Mouse (Mus musculus) activated CD4-positive, CD25-positive, alpha-beta regulatory T cell, adult 4 months (primary cell): ENCODE measurements at regions not wholly inside any gene's neighbourhood (a gene's known extent, or its start where the extent isn't known, plus 50 kb on each side); places are given as distances from the start of the nearest gene placed in this dataset.

Experiments
- ATAC-seq: one replicate; pipeline ENCODE4 v1.8.0; 2017

DNA sequence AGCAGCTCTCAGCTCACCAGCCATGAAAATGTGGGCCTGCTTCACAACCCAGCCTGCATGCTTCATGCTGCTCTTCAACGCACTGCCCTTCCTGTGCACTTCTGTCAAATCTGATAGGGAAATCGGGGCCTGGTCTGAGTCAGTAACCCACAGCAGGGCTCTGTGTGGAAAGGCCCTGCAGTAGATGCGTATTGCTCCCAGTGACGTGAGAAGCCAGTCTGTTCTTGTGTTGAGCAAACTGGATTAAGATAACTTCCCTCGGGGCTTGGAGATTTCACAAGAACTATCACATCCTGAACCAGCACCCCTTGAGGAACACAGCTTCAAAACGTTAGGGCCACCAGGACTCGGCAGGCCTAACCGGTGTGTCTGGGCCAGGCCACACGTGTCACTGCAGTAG, 106.5 kb upstream of the Klf14 start:
- no peak for ATAC-seq

DNA sequence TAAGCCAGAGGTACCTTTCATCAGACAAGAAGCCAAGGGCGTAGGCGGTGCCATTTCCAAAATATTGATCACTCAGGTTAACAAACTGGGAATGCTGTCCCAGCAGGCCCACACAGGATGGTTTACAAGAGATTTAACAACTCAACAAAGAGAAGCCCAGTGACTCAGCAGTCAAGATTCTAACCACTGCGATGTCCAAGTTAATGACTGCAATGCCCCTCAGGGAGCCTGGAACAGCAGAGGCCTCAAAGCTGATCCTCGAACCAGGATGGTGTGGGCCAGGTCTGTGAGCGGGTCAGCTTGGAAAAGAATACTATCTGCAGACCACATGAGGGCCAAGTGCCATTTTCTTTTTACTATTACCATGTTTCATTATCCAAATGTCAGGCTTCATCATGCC, 108.0 kb upstream of the Klf14 start:
- ATAC-seq = no peak

DNA sequence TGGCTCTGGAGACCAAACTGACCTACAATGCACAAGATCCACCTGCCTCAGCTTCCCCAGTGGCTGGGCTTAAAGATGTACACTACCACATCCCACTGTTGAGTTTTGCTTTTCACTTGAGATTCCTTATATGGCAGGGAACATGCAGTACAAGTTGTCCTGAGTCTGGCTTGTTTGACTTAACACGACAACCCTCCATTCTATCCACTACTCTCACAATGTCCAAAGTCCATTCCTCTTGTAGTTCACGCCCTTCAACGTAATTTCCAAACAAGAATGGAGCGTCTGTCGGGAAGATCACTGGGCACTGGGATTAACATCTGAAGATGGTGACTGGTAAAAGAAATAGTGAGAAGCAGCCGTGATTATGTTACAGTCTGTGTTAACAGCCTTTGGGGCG, 108.6 kb upstream of the Klf14 start:
- ATAC-seq = no peak

DNA sequence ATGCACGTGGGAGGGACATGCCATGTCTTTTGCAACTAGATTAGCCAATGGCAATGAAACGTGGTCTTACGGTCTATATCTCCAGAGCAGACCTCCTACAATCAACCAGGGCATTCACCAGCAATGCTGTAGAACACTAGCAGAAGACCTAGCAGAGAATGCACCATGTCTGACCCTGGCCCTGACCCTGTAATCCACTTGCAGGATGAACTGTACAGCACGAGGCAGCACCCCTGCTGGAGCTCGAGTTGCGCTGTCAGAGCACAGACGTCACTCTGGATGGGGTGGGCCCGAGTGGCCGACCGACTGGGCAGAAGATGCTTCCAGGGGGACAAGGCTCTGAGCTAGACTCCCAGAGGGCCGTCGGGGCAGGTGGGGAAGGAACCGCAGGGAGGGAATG, 110.4 kb upstream of the Klf14 start:
- no peak for ATAC-seq

DNA sequence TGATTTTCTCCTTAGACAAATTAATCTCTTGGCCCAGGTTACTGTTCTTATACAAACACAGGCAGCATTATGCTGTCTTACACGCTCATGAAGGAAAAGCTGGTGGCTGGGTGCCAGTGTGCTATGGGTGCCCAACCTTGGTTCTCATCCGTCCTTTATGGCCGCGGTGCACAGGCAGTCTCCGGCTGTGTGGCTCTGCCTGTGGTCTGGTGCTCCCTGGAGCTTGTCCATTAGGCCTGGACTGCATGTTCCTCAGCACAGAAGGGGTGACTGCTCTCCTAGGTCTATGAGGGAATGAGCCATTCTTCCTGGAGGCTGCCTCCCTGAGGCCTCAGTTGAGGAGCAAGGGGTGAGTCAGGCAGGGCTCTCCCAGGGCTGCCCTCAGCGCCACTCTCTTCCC, 111.7 kb upstream of the Klf14 start:
- no peak for ATAC-seq

DNA sequence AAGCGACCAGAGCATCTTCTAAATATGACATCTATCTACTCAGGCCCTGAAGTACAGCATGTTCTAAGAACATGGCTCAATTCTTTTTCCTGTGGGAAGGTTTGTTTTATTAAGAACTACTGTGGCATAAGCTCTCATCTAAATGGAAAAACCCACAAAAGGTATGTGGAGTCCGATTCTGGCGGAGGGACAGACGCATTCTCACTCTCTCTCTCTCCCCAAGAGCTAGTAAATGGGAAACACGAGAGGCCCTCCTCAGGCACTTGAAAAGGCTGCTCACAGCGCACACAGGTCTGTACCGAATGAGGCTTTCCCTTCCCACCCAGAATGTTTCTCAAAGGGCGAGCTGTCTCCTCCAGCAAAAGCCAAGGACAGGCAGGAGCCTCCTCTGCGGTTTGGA, 112.1 kb upstream of the Klf14 start:
- no peak for ATAC-seq

DNA sequence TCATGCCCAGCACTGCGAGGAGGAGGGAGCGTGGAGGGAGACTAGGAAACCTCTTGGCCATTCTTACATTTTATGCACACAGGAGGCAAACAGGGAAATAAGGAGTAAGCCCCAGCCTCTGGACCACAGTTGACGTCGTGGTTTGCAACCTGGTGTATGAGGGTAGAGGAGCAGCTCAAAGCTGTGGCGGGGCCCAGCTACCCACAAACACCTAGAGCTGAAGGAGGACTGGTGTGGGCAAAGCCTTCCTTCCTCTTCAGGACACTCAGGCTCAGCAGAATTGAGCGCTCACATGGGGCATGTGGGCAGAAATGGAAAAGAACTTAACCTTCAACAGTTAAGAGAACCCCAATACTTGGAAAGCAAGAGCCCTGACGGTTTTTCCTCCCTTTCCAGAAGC, 113.2 kb upstream of the Klf14 start:
- no peak for ATAC-seq

DNA sequence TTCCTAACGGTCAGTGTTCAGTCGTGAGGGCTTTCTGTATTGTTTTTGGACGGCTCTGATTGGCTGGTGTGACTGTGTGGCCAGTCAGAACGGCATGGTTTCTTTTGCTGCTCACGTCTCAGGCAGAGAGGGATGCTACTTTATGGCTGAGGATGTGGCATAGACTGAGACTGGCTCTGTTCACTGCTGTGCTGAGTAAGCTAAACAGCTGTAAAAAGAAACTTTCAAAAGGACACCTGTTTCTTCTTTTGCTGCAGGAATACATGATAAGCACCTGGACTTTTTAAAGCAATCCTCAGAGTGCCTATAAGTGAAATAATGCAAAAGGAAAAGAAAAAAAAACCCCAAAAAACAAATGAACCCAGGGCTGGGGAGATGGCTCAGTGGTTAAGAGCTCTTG, 113.7 kb upstream of the Klf14 start:
- peak; percentile 11 for ATAC-seq

DNA sequence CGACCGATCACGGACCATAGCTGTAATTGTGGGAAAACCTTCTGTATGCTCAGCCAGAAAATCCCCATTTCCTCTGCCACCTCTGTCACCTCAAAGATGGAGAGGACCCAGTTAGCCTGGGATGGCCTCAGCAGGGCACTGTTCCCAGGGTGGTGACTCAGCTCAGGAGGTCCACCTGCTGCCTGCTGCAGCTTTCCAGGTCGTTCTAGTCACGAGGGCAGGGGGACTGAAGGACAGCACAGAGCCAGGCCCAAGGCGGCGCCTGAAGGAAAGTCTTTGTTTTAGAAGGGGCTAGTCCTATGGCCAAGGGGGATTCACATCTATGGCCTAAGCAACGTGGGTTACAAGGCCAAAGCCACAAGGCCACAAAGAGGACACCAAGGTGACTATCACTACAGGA, 114.5 kb upstream of the Klf14 start:
- no peak for ATAC-seq

DNA sequence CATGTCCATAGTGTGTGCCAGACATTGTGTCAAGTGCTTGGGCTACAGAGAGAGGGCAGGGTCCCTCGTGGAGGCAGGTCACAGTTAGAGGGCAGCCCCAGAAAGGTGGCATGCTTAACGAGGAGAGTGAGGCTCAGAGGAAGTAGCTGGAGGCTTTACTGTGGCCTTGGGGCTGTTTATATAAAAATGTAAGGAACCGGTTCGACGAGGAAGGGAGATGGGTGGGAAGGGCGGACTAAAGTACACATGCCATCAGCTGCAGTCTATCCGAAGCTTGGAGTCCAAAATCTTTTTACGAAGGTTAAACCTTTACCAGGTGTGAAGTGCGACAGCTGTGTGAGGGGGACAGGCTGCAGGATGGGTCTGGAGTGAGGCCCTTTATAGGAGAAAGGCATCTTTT, 115.5 kb upstream of the Klf14 start:
- ATAC-seq = no peak

DNA sequence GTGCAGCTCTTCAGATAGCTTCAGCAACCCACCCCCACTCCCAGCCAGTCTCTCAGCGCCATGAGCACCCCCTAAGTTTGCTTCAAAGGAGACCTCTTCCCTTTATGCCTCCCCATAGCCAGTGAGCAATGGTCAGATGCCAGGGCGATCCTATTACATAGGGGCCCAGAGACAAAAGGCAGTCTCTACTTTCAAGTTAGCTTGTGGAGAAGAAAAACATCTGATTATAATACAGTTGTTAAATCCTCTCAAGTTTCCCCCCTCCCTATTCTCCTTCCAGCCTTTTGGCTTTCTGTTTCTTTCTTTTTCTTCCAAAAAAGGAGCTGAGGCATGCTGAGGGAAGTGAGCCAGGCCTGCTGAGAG, 116.3 kb upstream of the Klf14 start:
- no peak for ATAC-seq

DNA sequence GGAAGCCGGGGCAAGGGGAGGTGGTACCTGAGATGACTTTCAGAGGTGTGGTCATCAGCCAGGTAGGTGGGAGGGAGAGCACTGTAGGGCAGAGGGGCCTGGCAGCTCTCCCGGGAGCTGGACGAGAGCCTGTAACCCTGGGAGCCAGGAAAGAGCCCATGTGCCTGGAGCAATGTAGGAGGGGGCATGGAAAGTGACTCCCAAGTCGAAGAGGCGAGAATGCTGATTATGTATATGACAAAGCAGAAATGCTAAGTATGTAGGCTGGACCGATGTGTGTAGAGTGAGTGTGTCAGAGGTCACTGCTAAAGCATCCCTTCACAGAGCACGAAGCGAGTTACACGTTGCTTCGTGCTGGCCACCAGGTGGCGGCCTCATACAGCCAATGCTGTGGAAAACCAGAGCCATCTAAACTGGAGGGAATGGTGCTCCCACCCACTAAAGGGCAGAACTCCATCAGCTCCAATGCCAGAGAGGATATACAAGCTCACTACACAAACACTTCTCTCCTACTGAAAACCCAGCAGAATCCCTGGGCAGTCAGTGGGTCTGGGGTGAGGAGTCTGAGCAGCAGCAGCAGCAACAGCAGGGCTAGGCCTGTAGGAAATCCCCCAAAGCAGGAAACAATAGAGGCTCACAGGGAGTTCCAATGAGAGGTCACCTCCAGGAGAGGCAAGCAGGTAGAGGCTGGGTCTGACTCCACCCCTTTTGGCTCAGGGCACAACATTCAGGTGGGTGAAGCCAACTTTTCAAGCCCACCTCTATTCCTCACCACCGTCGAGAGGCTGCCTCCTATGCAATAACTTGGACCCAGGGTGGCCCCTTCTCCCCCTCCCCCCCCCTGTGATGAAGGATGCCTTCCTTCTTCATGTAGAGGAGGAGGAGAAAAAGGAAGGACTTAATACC, 116.9 kb upstream of the Klf14 start:
- ATAC-seq = peak; percentile 57

DNA sequence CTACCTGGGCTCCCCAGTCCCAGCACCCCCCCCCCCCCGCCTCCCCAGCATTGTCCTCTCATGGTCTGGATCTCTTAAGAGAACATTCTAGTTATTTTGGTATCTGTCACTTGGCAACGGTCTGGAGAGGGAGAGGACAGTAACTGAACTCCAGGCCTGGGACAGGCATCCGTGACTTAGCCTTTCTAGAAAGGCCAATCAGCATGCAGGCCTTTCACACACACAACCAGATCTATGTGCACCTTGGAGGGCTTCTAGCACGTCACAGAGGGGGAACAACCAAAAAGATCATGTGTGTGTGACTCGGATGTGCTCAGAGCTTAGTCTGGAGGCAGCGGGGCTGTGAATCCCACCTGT, 117.6 kb upstream of the Klf14 start:
- ATAC-seq = no peak

DNA sequence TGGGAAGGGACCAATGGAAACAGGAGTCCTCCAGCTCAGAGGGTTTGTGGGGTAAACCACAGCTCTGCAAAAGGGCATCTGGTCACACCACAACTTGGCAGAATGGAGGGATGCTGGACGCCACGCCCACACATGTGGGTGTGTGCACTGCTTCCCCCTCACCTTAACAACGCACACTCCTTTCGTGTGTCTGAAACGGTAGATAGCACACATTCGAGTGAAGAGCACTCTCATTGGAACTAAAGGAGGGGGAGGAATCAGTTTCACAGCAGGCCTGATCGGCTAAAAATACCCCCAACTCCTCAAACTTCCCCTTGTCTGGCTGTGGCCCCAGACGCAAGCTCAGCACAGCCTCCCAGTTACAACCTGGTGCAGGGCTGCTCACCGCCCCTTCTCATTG, 118.3 kb upstream of the Klf14 start:
- ATAC-seq = no peak

DNA sequence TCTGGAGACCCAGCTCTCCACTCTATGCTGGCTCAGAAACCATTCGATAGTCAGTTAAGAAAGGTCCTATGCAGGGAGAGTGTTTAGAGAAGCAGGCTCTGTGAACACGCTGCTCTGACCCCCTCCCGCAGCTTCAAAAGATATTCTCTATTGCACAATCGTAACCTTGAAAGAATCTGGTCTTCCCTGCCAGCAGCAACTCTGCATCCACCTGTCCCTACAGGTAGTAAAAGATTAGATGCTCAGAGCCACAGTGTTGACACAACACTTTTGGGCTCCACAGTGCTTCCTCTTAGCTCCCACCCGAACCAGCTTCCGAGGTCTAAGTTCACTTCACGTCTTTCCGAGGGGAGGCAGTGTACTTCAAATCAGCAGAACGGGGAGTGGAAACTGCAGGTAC, 118.9 kb upstream of the Klf14 start:
- no peak for ATAC-seq

DNA sequence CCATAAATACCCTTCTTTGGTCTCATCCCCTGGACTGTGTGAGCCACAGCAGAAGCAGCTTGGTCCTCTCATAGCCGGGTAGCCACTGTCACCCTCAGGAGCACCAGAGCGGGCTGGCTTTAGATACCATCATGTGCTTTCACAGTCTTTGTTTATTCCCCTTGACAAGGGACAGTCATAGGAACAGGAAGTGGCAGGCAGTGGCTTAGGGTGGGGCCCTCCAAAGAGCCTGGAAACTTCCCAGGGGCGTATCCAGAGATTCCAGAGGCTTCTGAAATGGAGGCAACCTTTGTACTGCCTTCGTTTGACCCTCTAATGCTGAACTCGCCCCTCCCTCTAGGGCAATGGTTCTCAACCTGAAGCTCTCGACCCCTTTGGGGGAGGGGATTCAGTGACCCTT, 119.5 kb upstream of the Klf14 start:
- peak; percentile 22 for ATAC-seq

DNA sequence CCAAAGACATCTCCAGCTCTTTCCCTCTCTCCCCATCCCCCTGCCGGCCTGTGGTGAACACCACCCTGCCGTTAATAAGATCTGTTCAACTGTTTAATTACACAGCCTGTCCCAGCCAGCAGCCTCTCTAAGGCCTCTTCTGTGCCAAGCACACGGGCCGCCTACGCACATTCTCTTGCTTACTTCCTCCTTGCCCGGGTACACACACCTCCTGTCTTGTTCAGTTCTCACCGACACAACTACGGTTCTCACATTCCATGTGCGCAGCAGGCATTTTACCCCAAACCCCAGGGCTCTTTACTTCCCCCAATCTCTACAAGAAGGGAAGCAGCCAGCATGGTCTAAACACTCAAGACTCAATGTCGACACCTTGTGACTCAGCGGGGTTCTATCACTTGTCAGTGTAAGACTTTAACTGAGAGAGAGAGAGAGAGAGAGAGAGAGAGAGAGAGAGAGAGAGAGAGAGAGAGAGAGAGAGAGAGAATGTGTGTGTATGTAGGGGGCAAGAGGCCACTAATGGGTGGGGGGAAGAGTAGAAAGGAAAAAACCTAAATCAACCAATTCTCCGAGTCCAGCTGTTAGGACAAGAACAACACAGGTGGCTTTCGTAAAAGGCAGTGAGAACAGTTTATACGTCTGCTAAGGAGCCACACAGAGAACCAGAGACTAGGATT, 120.8 kb upstream of the Klf14 start:
- peak; percentile 66 for ATAC-seq

DNA sequence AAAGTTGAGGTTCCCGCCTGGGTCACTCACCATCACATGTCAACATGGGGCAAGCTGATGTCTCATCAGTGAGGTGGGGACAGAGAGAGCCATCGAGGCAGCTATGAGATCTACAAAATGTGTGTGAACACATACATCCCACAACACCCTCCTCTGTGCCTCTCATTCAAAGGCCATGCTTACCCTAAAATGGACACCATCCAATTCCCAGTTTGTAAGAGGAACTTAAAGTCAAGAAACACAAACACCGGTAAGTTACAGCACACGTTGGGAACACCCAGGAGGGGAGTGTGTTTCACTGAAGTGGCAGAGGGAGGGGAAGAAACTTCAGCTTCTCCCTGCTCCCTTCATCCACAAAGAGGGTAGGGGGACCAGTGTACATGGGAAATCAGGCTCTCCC, 121.4 kb upstream of the Klf14 start:
- ATAC-seq = no peak

DNA sequence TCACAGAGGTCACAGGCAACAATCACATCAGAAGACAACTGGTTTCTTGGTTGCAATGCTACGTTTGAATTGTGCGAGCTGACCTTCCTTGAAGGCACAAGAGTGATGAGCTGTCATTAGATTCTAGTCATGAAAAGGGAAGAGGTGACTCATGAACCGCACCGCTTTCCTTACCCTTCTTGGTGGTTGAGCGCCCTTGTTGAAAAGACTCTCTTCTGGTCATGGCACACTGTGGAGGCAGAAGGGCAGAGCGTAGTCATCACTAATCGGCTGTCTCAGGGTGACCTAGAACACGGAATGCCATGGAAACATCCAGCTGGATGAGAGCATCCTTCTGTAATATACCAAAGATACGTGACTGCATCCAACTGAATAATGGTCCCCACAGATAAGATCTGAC, 121.8 kb upstream of the Klf14 start:
- peak; percentile 4 for ATAC-seq

DNA sequence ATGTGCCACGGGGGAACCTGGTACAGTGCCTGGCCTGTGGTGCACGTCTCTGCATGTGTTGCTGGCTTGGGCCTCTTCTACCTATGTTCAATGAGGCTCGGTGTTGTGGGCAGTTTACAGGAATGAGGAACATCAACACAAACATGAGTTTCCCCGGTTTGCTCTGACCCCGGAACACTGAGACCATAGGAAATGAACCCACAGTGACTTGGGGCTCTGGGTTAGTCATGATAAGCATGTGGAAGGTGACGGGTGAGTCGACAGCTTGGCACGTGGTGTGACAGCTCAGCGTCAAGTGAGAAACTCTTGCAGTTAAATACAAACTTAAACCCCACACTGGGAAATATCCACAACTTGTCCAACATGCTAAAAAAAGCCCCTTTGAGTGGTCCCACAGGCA, 122.4 kb upstream of the Klf14 start:
- no peak for ATAC-seq

DNA sequence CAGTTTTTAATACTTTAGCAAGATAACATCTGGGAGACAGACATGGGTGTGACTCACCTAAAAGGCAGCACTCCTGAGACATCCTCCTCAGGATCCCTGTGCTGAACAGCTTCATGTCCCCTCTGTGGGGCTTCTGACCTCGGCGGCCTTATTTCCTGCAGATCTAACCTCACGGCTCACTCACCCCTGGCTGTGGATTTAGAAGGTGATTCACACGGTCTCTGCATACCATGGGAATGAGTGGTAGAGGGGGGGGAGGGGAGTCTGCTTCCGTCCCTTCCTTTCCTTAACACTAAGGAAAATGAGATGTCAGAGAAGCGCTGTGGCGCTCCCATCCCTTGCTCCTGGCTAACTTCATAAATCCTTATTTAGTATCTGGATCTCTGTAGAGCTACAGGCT, 123.1 kb upstream of the Klf14 start:
- ATAC-seq = no peak

DNA sequence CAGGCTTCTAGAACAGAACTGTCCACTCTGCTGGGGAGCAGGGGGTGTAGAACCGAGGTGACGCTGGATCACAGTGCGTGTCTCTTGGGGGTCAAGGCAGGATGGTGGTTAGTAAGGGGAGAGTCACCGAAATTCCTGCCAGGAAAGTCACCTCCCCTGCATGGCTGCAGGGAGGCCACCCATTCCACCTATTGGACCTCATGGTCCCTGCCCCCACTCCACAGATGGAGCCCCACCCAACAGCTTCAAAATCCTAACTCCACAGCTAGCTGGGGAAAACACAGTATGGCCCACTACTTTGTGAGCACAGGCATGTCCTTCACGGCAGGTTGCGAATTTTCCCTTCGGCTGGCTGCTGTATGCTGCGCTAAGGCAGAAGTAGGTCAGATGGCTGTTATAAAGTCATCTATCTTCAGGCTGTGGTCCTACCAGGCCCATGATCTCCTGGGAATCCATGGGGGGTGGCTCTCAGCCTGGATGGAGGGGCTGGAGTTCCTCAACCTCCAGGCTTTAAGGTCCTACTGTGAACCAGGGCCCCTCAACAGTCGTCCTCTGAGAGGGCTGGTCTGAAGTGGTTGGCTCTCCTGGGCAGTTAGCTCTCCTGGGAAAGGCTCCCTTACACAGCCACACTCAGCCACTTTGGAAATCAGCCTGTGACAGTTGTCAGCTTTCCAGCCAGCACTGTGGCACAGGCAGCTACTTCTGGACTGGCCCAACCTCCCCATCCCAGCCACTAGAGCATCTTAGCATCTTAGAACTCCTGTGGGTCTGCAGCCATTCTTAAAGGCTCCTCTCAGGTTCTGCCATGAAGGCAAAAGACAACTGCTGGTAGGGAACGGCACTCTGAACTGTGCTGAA, 124.0 kb upstream of the Klf14 start:
- no peak for ATAC-seq

DNA sequence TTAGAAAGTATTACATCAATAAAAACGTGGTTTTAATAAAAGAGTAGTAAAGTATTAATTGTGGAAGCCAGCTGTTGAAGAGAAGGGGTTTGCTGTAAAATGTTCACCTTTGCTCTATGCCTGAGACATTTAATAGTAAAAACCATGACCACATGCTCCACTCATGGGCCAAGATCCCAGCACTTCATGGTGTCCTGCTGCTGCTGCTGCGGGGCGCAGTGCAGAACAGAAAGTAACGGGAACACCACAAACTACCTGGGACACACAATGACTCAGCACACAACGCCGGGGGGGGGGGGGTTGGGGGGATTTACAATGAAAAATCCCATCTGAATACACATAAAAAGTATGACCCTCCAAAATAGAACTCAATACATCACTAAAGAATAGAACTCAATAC, 124.8 kb upstream of the Klf14 start:
- no peak for ATAC-seq
